Mouse (Mus musculus) left cerebral cortex, postnatal 36 days (tissue): ENCODE measurements around the gene Map2k4. TPM values are rescaled to one million over a fixed set of nuclear protein-coding genes. Genes with fewer than 3 reads are reported as not detected.

Source experiments
- microRNA-seq: library from miRNA; unstranded; fragments of <30 nt; microRNA quantifications from one replicate; pipeline ENCODE4 v1.2.0, GENCODE M21; 2022
- total RNA-seq, 2 experiments: library from RNA; stranded (reverse); gene quantifications; 2 replicates each; pipeline ENCODE4 v1.2.3; 2021

The Map2k4 gene
- total RNA-seq, 2 experiments from 2014 or later, result 181 to 189 TPM

Small RNAs within 50 kb of the gene (microRNA-seq; reads per million reads assigned to microRNA genes)
- 34,521 reads per million, percentile 98 among the genes with 10 or more reads in this experiment for gene Mir744

Other genes with a start within 250 kb of the Map2k4 start
- 10 to 100 TPM; 11.2 to 12.7 TPM for gene Zkscan6, start 18.9 kb upstream of the Map2k4 start, total RNA-seq